Mouse (Mus musculus) G1E-ER4 (cell line): ENCODE data around the gene Afg3l1. TPM values are rescaled to one million over a fixed set of nuclear protein-coding genes. Genes with fewer than 3 reads are reported as not detected.
A peak's percentile ranks its signal among the peaks of the same experiment; 100 is the strongest.

Source experiments
- GATA1 ChIP-seq: IDR thresholded peaks from one replicate; pipeline ENCODE4 v1.8.0; 2012; ENCODE audit warnings: low read length, inconsistent platforms
- polyA plus RNA-seq: library from polyadenylated mRNA; stranded (reverse); fragments of >175 nt; gene quantifications from 2 replicates; pipeline ENCODE4 v1.2.3, GENCODE M21; 2012

The Afg3l1 gene
- polyA plus RNA-seq, 1 experiment: 25.4 TPM

DNA sequence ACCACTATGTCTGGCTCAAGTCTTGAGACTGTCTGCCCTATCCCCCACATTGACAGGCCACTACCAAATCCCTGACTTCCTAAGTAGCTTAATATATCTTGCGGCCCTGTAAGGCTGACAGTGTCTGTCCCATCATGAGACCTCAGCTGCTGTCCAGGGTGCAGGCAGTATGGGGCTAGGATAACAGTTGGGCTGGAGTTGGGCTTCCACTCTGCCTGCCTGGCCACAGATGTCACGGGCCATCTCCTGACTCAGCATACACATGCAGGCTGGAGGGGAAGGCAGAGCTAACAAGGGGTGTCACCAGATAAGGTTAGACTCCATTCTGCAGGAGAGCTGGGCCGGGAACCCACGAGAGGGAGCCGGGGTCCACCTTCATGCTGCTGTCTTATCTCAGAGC is 29.4 kb downstream of the Afg3l1 start:
- TF ChIP-seq GATA1: peak; percentile 18

DNA sequence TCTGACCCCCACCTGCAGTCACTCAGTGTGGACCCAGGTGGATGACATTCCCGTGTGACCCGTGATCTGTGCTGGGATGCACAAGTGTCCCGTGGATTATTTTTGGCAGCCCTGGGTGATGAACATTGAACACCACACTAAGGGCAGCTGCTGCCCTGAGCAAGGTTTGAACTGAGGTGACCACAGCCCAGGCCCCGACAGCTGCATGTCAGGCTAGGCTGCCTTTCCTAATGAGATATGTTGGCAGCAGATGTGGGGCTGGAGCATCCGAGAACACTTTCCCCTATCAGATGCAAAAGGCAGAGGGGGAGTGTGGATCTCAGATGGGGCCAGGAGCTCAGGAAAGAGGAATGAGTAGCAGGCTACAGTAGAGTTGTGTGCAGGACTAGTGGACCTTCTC is 33.1 kb downstream of the Afg3l1 start:
- TF ChIP-seq GATA1: no peak

DNA sequence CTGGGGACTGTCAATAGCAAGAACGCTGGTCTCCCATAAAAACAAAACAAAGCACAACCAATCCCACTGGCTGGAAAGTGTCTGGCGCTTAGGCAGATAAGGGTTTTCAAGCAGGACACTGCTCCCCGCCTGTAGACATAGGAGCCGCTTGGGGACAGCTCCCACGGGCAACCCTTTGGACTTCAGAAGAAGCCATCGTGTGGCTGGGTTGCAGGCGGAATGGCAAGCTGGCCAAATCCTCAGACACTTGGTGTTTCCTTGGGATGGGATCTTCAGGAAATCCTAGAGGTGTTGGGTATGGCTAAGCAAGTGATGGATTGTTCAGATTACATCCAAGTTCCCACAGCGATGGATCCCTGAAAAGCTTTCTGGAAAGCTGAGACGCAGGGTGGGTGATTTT is 36.4 kb downstream of the Afg3l1 start:
- TF ChIP-seq GATA1: no peak

DNA sequence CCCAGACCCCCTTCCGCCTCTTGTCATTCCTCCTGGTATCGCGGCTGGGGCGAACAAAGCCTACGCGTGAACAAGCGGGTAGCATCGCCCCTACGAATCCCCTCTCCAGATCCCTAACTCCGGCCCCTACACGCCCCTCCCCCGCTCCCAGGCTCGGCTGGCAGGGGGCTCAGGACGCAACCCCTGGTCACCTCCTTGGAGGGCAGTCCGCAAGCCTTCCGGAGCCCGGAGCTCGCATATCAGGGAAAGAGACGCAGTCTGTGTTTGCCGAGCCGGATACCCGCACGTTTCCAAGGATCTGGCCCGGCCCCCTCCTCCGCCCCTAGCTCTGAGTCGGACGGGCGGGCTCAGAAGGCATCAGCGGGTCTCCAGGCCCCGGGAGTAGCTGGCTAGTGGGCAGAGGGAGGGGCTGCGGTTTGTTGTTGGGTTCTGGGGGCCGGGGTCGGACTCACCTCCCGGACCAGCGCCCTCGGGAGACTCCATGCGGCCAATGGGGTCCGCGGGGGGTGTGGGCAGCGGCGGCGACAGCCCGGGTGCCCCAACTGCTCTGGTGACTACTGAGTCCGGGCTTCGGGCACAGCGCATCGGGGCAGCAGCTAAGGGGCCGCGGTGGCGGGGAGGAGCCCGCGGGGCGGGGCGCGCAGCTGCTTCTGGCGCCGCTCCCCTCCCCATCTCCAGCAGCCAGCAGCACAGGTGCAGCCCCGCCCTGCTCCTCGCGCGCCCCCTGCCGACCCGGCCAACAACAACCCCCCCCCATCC is 37.3 kb downstream of the Afg3l1 start, which contains the start of gene Dbndd1:
Gene Dbndd1, minus strand, starts transcription at position 683 of the 759 bp plus-strand sequence.
- TF ChIP-seq GATA1: no peak

DNA sequence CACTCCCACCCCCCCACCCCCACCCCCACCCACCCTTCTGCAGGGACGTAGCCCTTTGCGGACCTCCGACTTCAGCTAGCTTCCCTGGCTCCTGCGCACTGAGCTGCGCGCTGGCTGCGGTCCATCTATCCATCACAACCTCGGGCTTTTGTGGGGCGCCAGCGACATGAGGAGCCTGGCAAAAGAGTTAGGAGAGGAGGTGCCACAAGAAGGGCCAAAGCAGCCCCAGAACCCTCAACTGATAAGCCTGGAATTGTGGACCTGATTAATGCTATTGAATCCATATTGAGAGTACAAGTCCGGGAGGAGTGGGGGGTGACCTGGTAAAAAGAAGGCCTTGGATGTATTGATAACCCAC is 37.8 kb downstream of the Afg3l1 start:
- TF ChIP-seq GATA1: no peak

DNA sequence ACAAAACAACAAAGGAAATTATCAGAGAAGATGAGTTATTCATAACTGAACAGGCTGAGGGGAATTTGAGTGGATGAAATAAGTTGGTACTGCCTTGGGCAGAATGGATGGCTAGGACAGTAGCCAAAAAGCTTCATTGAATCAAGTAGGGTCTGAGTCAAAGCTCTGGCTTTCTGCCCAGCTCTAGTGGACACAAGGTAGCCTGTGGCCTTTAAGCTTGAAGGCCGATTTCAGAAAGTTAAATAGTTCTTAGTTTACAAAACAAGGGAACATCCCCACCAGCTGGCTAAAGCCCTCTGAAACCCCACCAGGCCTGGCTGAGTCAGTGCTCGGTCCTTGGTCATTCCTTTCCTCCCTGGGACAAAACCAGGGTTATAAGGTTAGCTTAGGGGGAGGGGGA is 38.9 kb downstream of the Afg3l1 start:
- TF ChIP-seq GATA1: no peak

DNA sequence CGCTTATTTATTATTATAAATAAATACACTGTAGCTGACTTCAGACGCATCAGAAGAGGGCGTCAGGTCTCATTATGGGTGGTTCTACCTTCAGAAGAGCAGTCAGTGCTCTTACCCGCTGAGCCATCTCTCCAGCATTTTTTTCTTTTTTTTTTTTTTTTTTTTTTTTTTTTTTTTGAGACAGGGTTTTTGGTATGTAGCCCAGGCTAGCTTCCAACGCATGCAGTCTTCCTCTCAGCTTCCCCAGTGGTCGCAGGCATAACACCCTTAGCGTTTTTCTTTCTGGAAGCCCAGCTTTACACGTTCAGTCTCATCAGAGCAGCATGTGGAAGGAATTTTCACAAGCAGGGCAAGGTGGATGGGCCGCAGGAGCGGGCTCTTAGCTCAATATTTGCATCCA is 40.5 kb downstream of the Afg3l1 start:
- TF ChIP-seq GATA1: no peak

DNA sequence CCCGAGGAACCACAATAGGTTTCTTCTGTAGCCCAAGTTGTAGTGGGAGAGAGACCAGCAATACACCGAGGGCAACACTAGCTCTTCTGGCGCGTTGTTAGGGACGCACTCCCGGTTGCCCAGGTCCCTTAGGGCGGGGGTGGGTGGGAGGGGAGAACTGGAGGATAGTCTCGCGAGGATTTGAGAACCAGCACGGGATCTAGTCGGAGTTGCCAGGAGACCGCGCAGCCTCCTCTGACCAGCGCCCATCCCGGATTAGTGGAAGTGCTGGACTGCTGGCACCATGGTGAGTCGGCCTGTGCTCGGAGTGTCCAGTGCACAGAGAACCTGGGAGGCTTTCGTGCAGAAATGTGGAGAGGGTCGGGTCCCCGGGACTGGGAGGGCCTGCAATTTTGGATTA is 41.0 kb downstream of the Afg3l1 start, which contains the start of gene Gas8:
Gene Gas8, plus strand, starts transcription at position 168 of the 400 bp plus-strand sequence.
- TF ChIP-seq GATA1: no peak

DNA sequence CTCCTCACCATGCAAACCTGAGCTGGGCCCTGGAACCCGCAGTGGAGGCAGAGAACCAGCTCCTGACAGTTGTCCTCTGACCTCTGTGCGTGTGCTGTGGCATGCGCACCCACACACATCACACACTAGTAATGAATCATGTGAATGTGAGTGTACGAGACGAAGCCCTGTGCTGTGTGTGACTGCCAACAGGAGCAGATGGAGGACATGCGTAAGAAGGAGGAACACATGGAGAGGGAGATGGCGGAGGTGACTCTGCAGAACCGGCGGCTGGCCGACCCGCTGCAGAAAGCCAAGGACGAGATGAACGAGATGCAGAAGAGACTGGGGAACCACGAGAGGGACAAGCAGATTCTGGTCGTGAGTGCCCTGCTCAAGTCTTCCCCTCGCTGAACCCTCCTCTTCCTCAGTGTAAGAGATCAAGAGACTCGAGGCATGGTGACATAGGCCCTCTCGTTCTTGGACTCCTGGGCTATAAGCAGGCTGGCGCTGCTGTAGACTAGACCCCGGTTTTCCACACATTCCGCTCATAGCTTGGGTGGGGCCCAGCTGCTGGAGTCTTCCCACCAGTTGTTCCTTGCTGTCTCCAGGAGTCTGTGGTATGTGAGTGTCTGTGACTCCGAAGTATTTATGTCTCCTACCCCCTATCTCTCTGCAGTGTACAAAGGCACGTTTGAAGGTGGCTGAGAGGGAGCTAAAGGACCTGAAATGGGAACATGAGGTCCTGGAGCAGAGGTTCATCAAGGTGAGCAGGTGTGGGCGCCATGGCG is 50.2 kb downstream of the Afg3l1 start:
- TF ChIP-seq GATA1: no peak

DNA sequence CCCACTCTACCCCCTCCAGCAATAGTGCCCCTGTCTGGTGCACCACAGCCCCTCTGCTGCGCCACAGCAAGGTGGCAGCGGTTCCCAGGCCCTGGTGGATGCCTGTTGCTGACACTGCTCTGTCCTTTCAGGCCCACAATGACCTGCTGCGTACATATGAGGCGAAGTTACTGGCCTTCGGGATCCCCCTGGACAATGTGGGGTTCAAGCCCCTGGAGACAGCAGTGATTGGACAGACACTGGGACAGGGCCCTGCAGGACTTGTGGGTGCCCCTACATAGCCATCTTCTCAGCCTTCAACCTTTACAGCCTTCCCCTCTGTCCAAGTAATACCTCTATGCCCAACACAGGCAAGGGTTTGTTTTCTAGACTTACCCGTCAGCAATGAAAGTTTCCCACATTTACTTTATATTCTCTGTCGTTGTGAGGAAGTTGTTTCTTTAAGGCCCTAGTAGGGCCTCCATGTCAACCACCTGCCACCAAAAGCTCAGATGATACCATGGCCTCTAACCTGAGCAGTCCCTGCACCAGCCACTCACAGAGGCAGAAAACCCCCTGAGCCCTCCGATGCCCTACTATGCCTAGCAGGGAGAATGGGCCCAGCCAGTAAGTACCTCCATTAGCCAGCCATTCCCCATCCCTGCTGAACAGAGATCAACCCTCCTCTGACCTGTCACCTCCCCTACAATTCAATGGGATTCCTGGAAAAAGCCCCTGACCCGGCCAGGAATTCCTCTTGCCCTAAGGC is 58.7 kb downstream of the Afg3l1 start:
- TF ChIP-seq GATA1: no peak

DNA sequence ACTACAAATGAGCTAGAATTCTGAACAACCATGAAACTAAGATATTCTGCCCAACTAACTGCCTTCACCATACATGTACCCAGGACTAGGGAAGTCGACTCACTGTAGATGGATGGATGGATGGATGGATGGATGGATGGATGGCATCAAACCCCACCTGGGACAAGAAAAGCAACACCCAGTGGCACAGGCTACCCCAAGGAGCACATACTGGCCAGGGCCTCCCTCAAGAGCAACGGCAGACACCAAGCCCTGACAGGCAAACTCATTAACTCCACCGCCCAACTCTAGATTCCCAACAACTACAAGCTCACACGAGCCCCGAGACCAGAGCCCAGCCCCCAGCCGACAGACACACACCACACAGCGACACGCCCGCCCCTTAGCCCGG is 59.3 kb downstream of the Afg3l1 start:
- TF ChIP-seq GATA1: no peak

Other genes starting within 250 kb of the Afg3l1 start
- gene Spata2l, start 241.7 kb upstream of the Afg3l1 start, polyA plus RNA-seq: 4.9 and 6.5 TPM in 2 replicates
- 7.1 and 8.6 TPM in 2 replicates for gene Zfp276, start 223.7 kb upstream of the Afg3l1 start, polyA plus RNA-seq
- 65.3 and 87.9 TPM in 2 replicates for gene Vps9d1, start 223.6 kb upstream of the Afg3l1 start, polyA plus RNA-seq
- gene Fanca, start 159.3 kb upstream of the Afg3l1 start, polyA plus RNA-seq: 51.2 and 55.3 TPM in 2 replicates
- gene Spire2, start 145.2 kb upstream of the Afg3l1 start, polyA plus RNA-seq: 0.22 and 0.26 TPM in 2 replicates
- gene Tcf25, start 104.2 kb upstream of the Afg3l1 start, polyA plus RNA-seq: 96.6 and 104 TPM in 2 replicates
- 0.02 and 0.03 TPM in 2 replicates for gene Mc1r, start 70.8 kb upstream of the Afg3l1 start, polyA plus RNA-seq
- 0.59 and 0.68 TPM in 2 replicates for gene Tubb3, start 66.5 kb upstream of the Afg3l1 start, polyA plus RNA-seq
- 6.4 and 13.0 TPM in 2 replicates for gene Def8, start 54.4 kb upstream of the Afg3l1 start, polyA plus RNA-seq
- not detected in 2 replicates for gene Dbndd1, start 37.6 kb downstream of the Afg3l1 start, polyA plus RNA-seq
- 18.1 and 24.4 TPM in 2 replicates for gene Gas8, start 40.9 kb downstream of the Afg3l1 start, polyA plus RNA-seq
- not detected in 2 replicates for gene Rhou, start 176.0 kb downstream of the Afg3l1 start, polyA plus RNA-seq